9 mouse cellular contexts compared by ENCODE assay signal in genomic region chr16:77236021-77236420, GRCm38 (mm10).
A peak's percentile ranks its signal among the peaks of the same experiment; 100 is the strongest.
DNase-seq lines count a peak whose midpoint lies in the region; ATAC-seq and TF ChIP-seq lines count a peak whose summit lies in the region.
"Had no signal": no experiment of that assay in that cellular context is flagged by ENCODE, and none has a peak within 500 bp of the region (broad histone marks: within the 10 kb centered on the region; RNA-seq: fewer than 3 reads in every experiment).

No protein-coding gene starts in this region.

- no peak overlapping the region for H3K4me3 ChIP-seq in lung, embryonic 14.5 days (ENCODE audit: low read depth, low read length)

- no peak for TF ChIP-seq CTCF in lung, embryonic 14.5 days (IDR thresholded peaks at IDR 0.05; ENCODE audit: low read depth)

- DNase-seq in lung, embryonic 14.5 days = no peak
- no peak for DNase-seq in lung, postnatal 25 days (ENCODE audit: low spot score)
- peak; percentile 20 to 43 for DNase-seq in frontal cortex, postnatal 10 days (ENCODE audit: low spot score in 2 of 2)
- peak; percentile 32 to 46 for DNase-seq in left cerebral cortex, postnatal 14 days (ENCODE audit: low spot score in 2 of 2)
- DNase-seq in right cerebral cortex, postnatal 36 days (ENCODE audit: low spot score in 2 of 2) = peak; percentile 46 to 47
- DNase-seq in Muller cell, postnatal 12 days (ENCODE audit: inconsistent ontology term) = no peak
- DNase-seq in heart, postnatal 4 days = no peak
- DNase-seq in lung, postnatal 14 days = no peak
- DNase-seq: gastrocnemius, postnatal 10 days had no signal

- H3K4me1 ChIP-seq in lung, embryonic 14.5 days (ENCODE audit: insufficient read depth) = peaks cover 6% of the 10 kb centered on the region; the same call in 1 of the 2 replicates

- H3K36me3 ChIP-seq in lung, embryonic 14.5 days (ENCODE audit: insufficient read depth) = no peaks in the 10 kb centered on the region

- intact Hi-C loops in left cerebral cortex, postnatal 14 days (cut with DNase I) = loop anchor here (2.0 to 5.0 kb wide), 4 partner anchors 109 to 406 kb away; no protein-coding TSS in a partner anchor

- H3K9ac ChIP-seq in lung, embryonic 14.5 days = no peak overlapping the region

- 88% methylated on average over 4 of the region's 4 CpGs for WGBS in lung, embryonic 14.5 days

- ATAC-seq in lung, embryonic 14.5 days (ENCODE audit: insufficient read depth) = peak; percentile 24

- no peaks in the 10 kb centered on the region for H3K27me3 ChIP-seq in lung, embryonic 14.5 days (ENCODE audit: insufficient read depth, low read length)

- H3K9me3 ChIP-seq in lung, embryonic 14.5 days (ENCODE audit: low read depth, low read length) = no peaks in the 10 kb centered on the region

- H3K27ac ChIP-seq in lung, embryonic 14.5 days (ENCODE audit: low read depth) = no peak overlapping the region

- H3K4me2 ChIP-seq in lung, embryonic 14.5 days = no peak overlapping the region

Comparison
In these comparisons a context has a peak if more than half of its experiments do, and no peak if none do; other contexts are left out.
1. DNase-seq: peak in frontal cortex, postnatal 10 days (2 of 2), left cerebral cortex, postnatal 14 days (2 of 2) and right cerebral cortex, postnatal 36 days (2 of 2); none in lung, embryonic 14.5 days (single experiment), lung, postnatal 25 days (single experiment), Muller cell, postnatal 12 days (single experiment), heart, postnatal 4 days (single experiment) and lung, postnatal 14 days (single experiment).